Mouse (Mus musculus) liver (tissue): ENCODE results near the gene Shcbp1l.

Experiments used
- DNase-seq: peaks from one replicate; pipeline ENCODE4 v3.0.0-alpha.2; 2020; ENCODE audit warnings: mixed read lengths

Shcbp1l gene

GRCm38 (mm10) chr1:153489132-153489531, 64.2 kb downstream of the Shcbp1l start:
- peak; percentile 51 for DNase-seq

GRCm38 (mm10) chr1:153489540-153489939, 64.6 kb downstream of the Shcbp1l start:
- no peak for DNase-seq

- no peak for DNase-seq
Observed at GRCm38 (mm10) chr1:153489963-153490362, 65.0 kb downstream of the Shcbp1l start.

GRCm38 (mm10) chr1:153491345-153491744, 66.4 kb downstream of the Shcbp1l start:
- DNase-seq: no peak

- no peak for DNase-seq
Observed at GRCm38 (mm10) chr1:153491822-153492221, 66.9 kb downstream of the Shcbp1l start.

- no peak for DNase-seq
Observed at GRCm38 (mm10) chr1:153493338-153493737, 68.4 kb downstream of the Shcbp1l start.

GRCm38 (mm10) chr1:153493931-153494330, 69.0 kb downstream of the Shcbp1l start:
- DNase-seq: peak; percentile 9

GRCm38 (mm10) chr1:153496030-153496429, 71.1 kb downstream of the Shcbp1l start:
- no peak for DNase-seq

- DNase-seq: no peak
Observed at GRCm38 (mm10) chr1:153500030-153500429, 75.1 kb downstream of the Shcbp1l start.

GRCm38 (mm10) chr1:153501644-153502321, 76.8 kb downstream of the Shcbp1l start:
- DNase-seq: no peak
